Mouse (Mus musculus) neutrophil, adult 5-6 weeks (primary cell): ENCODE results near the gene Ccdc114. TPM values are rescaled to one million over a fixed set of nuclear protein-coding genes. Genes with fewer than 3 reads are reported as not detected.

Source experiments
- ATAC-seq: fragments of 151-379, 151-347 bp; 2 replicates; pipeline ENCODE4 v1.8.0; 2017; ENCODE audit warnings: mild to moderate bottlenecking, moderate TSS enrichment; ENCODE audit not compliant: insufficient number of reproducible peaks, poor library complexity, low FRiP score, severe bottlenecking; ENCODE audit errors: extremely low read depth
- total RNA-seq: library from RNA; stranded (forward); fragments of 200-1000 nt; gene quantifications from 2 replicates; pipeline ENCODE4 v1.2.3, GENCODE M21; 2017

The Ccdc114 gene
- total RNA-seq, 1 experiment from 2014 or later: 14.1 TPM

GRCm38 (mm10) chr7:45956611-45957010 is 32.7 kb downstream of the Ccdc114 start:
- ATAC-seq: no peak

GRCm38 (mm10) chr7:45971831-45972723 is 48.2 kb downstream of the Ccdc114 start:
- no peak for ATAC-seq

GRCm38 (mm10) chr7:45973271-45973687 is 49.4 kb downstream of the Ccdc114 start:
- ATAC-seq: no peak

GRCm38 (mm10) chr7:45974103-45974502 is 50.2 kb downstream of the Ccdc114 start:
- ATAC-seq: no peak

GRCm38 (mm10) chr7:45974512-45974911 is 50.6 kb downstream of the Ccdc114 start:
- no peak for ATAC-seq

GRCm38 (mm10) chr7:45981612-45982011 is 57.7 kb downstream of the Ccdc114 start:
- ATAC-seq: no peak

GRCm38 (mm10) chr7:45986893-45987292 is 63.0 kb downstream of the Ccdc114 start:
- no peak for ATAC-seq

- no peak for ATAC-seq
Observed at GRCm38 (mm10) chr7:45988344-45988743, 64.5 kb downstream of the Ccdc114 start.

- no peak for ATAC-seq
Observed at GRCm38 (mm10) chr7:45992470-45992869, 68.6 kb downstream of the Ccdc114 start.

Other genes with a start within 250 kb of the Ccdc114 start
- gene Ntn5, start 240.1 kb upstream of the Ccdc114 start, total RNA-seq: not detected in 2 replicates
- gene Sec1, start 229.7 kb upstream of the Ccdc114 start, total RNA-seq: 0.23 TPM in 1 of 2 replicates, not detected in the other
- gene Car11, start 224.2 kb upstream of the Ccdc114 start, total RNA-seq: not detected in 2 replicates
- 12.1 and 18.4 TPM in 2 replicates for gene Dbp, start 219.0 kb upstream of the Ccdc114 start, total RNA-seq
- gene Rpl18, start 208.6 kb upstream of the Ccdc114 start, total RNA-seq: 797 and 936 TPM in 2 replicates
- gene Sphk2, start 206.1 kb upstream of the Ccdc114 start, total RNA-seq: 25.5 and 27.4 TPM in 2 replicates
- 3.0 and 3.2 TPM in 2 replicates for gene Fam83e, start 202.9 kb upstream of the Ccdc114 start, total RNA-seq
- gene Spaca4, start 198.3 kb upstream of the Ccdc114 start, total RNA-seq: not detected in 2 replicates
- gene Lmtk3, start 140.3 kb upstream of the Ccdc114 start, total RNA-seq: not detected in 2 replicates
- 0.49 TPM in 1 of 2 replicates, not detected in the other for gene Sult2b1, start 139.4 kb upstream of the Ccdc114 start, total RNA-seq
- 79.6 and 94.0 TPM in 2 replicates for gene Cyth2, start 109.5 kb upstream of the Ccdc114 start, total RNA-seq
- gene Kcnj14, start 99.3 kb upstream of the Ccdc114 start, total RNA-seq: 0.23 TPM in 1 of 2 replicates, not detected in the other
- 7.2 and 11.2 TPM in 2 replicates for gene Grwd1, start 93.1 kb upstream of the Ccdc114 start, total RNA-seq
- gene Kdelr1, start 51.3 kb upstream of the Ccdc114 start, total RNA-seq: 44.6 and 57.7 TPM in 2 replicates
- 0.12 TPM in 1 of 2 replicates, not detected in the other for gene Grin2d, start 45.7 kb upstream of the Ccdc114 start, total RNA-seq
- not detected in 2 replicates for gene Syngr4, start 27.4 kb upstream of the Ccdc114 start, total RNA-seq
- gene Tmem143, start 27.1 kb upstream of the Ccdc114 start, total RNA-seq: 5.0 and 11.2 TPM in 2 replicates
- 176 and 192 TPM in 2 replicates for gene Emp3, start 2.7 kb upstream of the Ccdc114 start, total RNA-seq
- gene Abcc6, start 106.2 kb downstream of the Ccdc114 start, total RNA-seq: not detected in 2 replicates
- 29.1 and 29.7 TPM in 2 replicates for gene Nomo1, start 109.6 kb downstream of the Ccdc114 start, total RNA-seq
- not detected in 2 replicates for gene Kcnj11, start 176.7 kb downstream of the Ccdc114 start, total RNA-seq